20 mouse cellular contexts compared by ENCODE assay signal in the genomic region with DNA sequence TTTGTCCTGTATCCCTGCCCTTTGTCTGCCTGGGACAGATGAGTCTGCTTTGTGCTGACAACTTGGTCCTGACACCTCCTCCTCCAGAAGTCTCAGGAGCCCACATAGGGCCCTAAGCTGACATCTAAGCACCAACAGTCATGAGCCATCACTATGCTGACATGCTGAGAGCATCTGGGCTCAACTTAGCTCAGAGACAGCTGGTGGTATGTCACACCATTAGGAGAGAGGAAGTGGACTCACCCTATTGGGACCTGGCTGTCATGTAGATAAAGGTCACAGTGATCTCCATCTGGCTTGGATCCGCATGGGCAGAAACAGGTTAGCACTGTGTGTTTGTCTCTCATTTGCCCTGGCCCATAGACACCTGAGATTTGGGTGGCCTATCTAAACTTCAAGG.
"Had no signal": no experiment of that assay in that cellular context is flagged by ENCODE, and none has a peak within 500 bp of the region (broad histone marks: within the 10 kb centered on the region; RNA-seq: fewer than 3 reads in every experiment).

No protein-coding gene starts in this region.

- H3K36me3 ChIP-seq: liver, embryonic 13.5 days; liver, embryonic 15.5 days; midbrain, embryonic 13.5 days; midbrain, embryonic 15.5 days; neural tube, embryonic 13.5 days; neural tube, embryonic 15.5 days had no signal

- H3K4me3 ChIP-seq: liver, embryonic 13.5 days; liver, embryonic 15.5 days; megakaryocyte, embryonic 14.5 days; midbrain, embryonic 13.5 days; midbrain, embryonic 15.5 days; myocyte; neural tube, embryonic 13.5 days; neural tube, embryonic 15.5 days had no signal

- H3K9ac ChIP-seq: liver, embryonic 13.5 days; liver, embryonic 15.5 days; liver, postnatal 0 days; midbrain, embryonic 13.5 days; midbrain, embryonic 15.5 days; neural tube, embryonic 13.5 days; neural tube, embryonic 15.5 days had no signal

- H3K27ac ChIP-seq: liver, embryonic 13.5 days; liver, embryonic 15.5 days; macrophage; midbrain, embryonic 13.5 days; midbrain, embryonic 15.5 days; neural tube, embryonic 13.5 days; neural tube, embryonic 15.5 days had no signal

- H3K9me3 ChIP-seq: liver, embryonic 13.5 days; liver, embryonic 15.5 days; megakaryocyte, embryonic 14.5 days; midbrain, embryonic 13.5 days; midbrain, embryonic 15.5 days; neural tube, embryonic 13.5 days; neural tube, embryonic 15.5 days had no signal

- H3K27me3 ChIP-seq: liver, embryonic 15.5 days; midbrain, embryonic 13.5 days; midbrain, embryonic 15.5 days; neural tube, embryonic 13.5 days; neural tube, embryonic 15.5 days had no signal

- DNase-seq: liver, embryonic 13.5 days; liver, postnatal 0 days; retina, postnatal 1 day; right cerebral cortex, adult 18-20 months; right cerebral cortex, postnatal 25 days; right cerebral cortex, postnatal 4 days; spleen, adult 18-20 months; thymus, adult 18-20 months; thymus, postnatal 14 days; thymus, postnatal 36 days had no signal

- ATAC-seq: liver, postnatal 0 days; midbrain, embryonic 13.5 days; midbrain, embryonic 15.5 days had no signal

- H3K4me1 ChIP-seq: midbrain, embryonic 13.5 days; midbrain, embryonic 15.5 days; neural tube, embryonic 15.5 days had no signal

- H3K4me2 ChIP-seq: liver, embryonic 11.5 days; liver, embryonic 13.5 days; liver, embryonic 15.5 days; midbrain, embryonic 11.5 days; midbrain, embryonic 13.5 days; midbrain, embryonic 15.5 days; neural tube, embryonic 13.5 days; neural tube, embryonic 15.5 days had no signal
